Mouse (Mus musculus): Measurements from ENCODE around the gene Nsun6. TPM values are rescaled to one million over a fixed set of nuclear protein-coding genes. Genes with fewer than 3 reads are reported as not detected.

Nsun6 gene
- total and polyA plus RNA-seq, 3 experiments = 0.41 to 18.1 (median 11.5) TPM

DNA sequence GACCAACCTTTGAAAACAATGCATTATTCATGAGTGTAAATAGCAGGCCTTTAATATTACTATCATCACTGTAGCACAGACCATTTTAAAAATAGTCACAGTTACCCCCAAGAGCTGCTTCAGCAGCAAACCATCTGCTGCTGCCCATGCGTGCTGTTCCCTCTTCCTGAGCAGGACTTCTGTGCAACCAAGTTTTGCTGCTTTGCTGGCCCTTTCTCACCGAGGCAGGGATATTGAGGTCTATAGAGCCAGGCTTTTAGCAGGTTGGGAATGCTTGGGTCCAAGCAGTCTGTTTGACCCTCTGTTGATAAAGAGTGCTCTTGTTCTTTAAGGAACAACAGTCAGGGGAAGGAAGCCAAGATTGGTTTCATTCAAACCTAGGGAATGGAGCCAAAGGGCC, 10.6 kb upstream of the Nsun6 start:
- DNase-seq (ENCODE audit: low spot score) (no peak), ATAC-seq (ENCODE audit: extremely low read depth, insufficient number of reproducible peaks, low FRiP score, poor library complexity, severe bottlenecking) (no peak)
- Histone ChIP-seq H3K9me3 (replicated peaks) (no peaks in the 10 kb centered on the region), H3K36me3 (replicated peaks) (peaks cover 32% of the 10 kb centered on the region), H3K4me3 (ENCODE audit: low read depth, low read length) (no peak overlapping the region), H3K4me1 (ENCODE audit: insufficient read depth, low read depth, low read length) (peaks cover 2% of the 10 kb centered on the region; the same call in 1 of the 2 replicates), H3K27me3 (ENCODE audit: insufficient read depth, low read length) (no peaks in the 10 kb centered on the region)
- TF ChIP-seq POLR2AphosphoS5 (IDR thresholded peaks at IDR 0.05; ENCODE audit: insufficient replicate concordance, low read depth, low read length) = no peak
- no peak for TF ChIP-seq GATA2 (IDR thresholded peaks at IDR 0.05; ENCODE audit: borderline replicate concordance, low read depth, low read length)
- TF ChIP-seq TAL1 (conservative IDR thresholded peaks at IDR 0.05; ENCODE audit: low read depth, low read length) = no peak
- TF ChIP-seq CTCF (IDR thresholded peaks at IDR 0.05; ENCODE audit: low read depth, low read length) = no peak
- TF ChIP-seq GATA1 (IDR thresholded peaks at IDR 0.05; ENCODE audit: borderline replicate concordance, low read length) = no peak

DNA sequence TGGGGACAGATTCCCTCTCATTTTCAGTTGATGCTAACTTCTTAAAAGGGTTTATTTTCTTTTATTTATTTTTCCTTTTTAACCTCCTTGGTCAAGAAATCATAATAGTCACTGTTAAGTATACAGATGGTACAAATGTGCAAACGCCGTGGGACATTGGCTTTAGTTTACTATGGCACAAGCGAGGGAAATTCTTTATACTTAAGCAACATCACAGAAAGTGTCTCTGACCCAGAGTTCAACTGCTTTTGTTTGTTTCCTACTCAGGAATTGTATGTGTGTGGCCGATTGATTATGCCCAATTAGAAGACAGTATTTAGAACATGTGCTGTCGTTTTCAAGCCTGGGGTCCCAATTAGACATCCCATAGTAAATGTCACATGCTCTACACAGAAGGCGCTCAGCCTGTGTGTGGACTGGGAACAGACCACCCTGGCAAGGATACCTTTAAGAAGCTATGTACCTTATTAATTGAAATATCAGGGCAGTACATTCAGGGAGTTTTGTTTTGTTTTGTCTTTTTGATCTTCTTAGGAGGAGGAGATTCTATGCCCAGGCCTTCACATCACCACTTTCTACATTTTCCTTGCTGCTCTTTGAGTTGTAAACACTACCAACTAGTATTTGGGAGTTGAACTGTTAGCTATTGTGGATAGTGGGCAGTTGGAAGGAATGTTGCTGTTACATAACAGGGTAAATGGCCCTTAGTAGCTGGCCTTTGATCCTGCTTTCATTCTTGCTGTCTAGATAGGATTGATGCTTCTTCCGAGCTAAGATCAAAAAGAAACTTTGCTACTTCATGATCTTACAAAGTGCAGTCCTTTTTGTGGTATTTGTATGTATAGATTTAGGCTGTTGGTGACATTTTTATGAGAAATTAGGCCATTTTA, 9.8 kb upstream of the Nsun6 start:
- TF ChIP-seq TAL1 (conservative IDR thresholded peaks at IDR 0.05; ENCODE audit: low read depth, low read length) (no peak), POLR2AphosphoS5 (IDR thresholded peaks at IDR 0.05; ENCODE audit: insufficient replicate concordance, low read depth, low read length) (no peak), GATA1 (IDR thresholded peaks at IDR 0.05; ENCODE audit: borderline replicate concordance, low read length) (no peak), CTCF (IDR thresholded peaks at IDR 0.05; ENCODE audit: low read depth, low read length) (no peak), GATA2 (IDR thresholded peaks at IDR 0.05; ENCODE audit: borderline replicate concordance, low read depth, low read length) (no peak)
- ATAC-seq (ENCODE audit: extremely low read depth, insufficient number of reproducible peaks, low FRiP score, poor library complexity, severe bottlenecking) (no peak), DNase-seq (ENCODE audit: low spot score) (no peak)
- Histone ChIP-seq H3K4me3 (ENCODE audit: low read depth, low read length) (no peak overlapping the region), H3K9me3 (replicated peaks) (no peaks in the 10 kb centered on the region), H3K4me1 (ENCODE audit: insufficient read depth, low read depth, low read length) (peaks cover 2% of the 10 kb centered on the region; the same call in 1 of the 2 replicates), H3K36me3 (replicated peaks) (peaks cover 27% of the 10 kb centered on the region), H3K27me3 (ENCODE audit: insufficient read depth, low read length) (no peaks in the 10 kb centered on the region)

- Histone ChIP-seq H3K27me3 (ENCODE audit: insufficient read depth, low read length) (no peaks in the 10 kb centered on the region), H3K4me1 (ENCODE audit: insufficient read depth, low read depth, low read length) (peaks cover 2% of the 10 kb centered on the region; the same call in 1 of the 2 replicates), H3K9me3 (replicated peaks) (no peaks in the 10 kb centered on the region), H3K4me3 (ENCODE audit: low read depth, low read length) (no peak overlapping the region), H3K36me3 (replicated peaks) (peaks cover 26% of the 10 kb centered on the region)
- ATAC-seq (ENCODE audit: extremely low read depth, insufficient number of reproducible peaks, low FRiP score, poor library complexity, severe bottlenecking) (no peak), DNase-seq (ENCODE audit: low spot score) (no peak)
- TF ChIP-seq CTCF (IDR thresholded peaks at IDR 0.05; ENCODE audit: low read depth, low read length) = no peak
- no peak for TF ChIP-seq TAL1 (conservative IDR thresholded peaks at IDR 0.05; ENCODE audit: low read depth, low read length)
- no peak for TF ChIP-seq POLR2AphosphoS5 (IDR thresholded peaks at IDR 0.05; ENCODE audit: insufficient replicate concordance, low read depth, low read length)
- no peak for TF ChIP-seq GATA1 (IDR thresholded peaks at IDR 0.05; ENCODE audit: borderline replicate concordance, low read length)
- no peak for TF ChIP-seq GATA2 (IDR thresholded peaks at IDR 0.05; ENCODE audit: borderline replicate concordance, low read depth, low read length)
These were observed 8.9 kb upstream of the Nsun6 start for GRCm38 (mm10) chr2:15063815-15064214.

DNA sequence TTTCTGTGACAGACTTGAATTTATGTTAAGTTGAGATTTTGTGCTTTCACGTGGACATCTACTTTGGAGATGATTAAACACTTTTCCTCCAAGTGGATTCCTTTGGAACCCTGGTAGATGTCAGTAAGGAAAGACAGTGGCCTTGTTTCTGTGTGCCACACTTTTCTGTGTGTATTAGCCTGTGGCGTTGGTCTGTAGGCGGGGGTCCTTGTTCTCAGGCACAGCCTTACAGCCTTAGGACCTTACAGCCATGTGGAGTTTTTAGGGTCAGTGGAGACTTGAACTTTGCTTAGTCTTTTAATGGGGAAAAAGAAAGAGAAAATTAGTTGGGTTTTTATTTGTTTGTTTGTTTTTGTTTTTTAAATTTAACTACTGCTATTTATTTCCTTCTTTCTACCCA, 6.0 kb upstream of the Nsun6 start:
- Histone ChIP-seq H3K27me3 (ENCODE audit: insufficient read depth, low read length) (no peaks in the 10 kb centered on the region), H3K36me3 (replicated peaks) (peaks cover 12% of the 10 kb centered on the region), H3K4me1 (ENCODE audit: insufficient read depth, low read depth, low read length) (peaks cover 11% of the 10 kb centered on the region; the same call in 1 of the 2 replicates), H3K4me3 (ENCODE audit: low read depth, low read length) (no peak overlapping the region), H3K9me3 (replicated peaks) (no peaks in the 10 kb centered on the region)
- DNase-seq (ENCODE audit: low spot score) (no peak), ATAC-seq (ENCODE audit: extremely low read depth, insufficient number of reproducible peaks, low FRiP score, poor library complexity, severe bottlenecking) (no peak)
- TF ChIP-seq CTCF (IDR thresholded peaks at IDR 0.05; ENCODE audit: low read depth, low read length) (no peak), POLR2AphosphoS5 (IDR thresholded peaks at IDR 0.05; ENCODE audit: insufficient replicate concordance, low read depth, low read length) (no peak), GATA2 (IDR thresholded peaks at IDR 0.05; ENCODE audit: borderline replicate concordance, low read depth, low read length) (no peak), GATA1 (IDR thresholded peaks at IDR 0.05; ENCODE audit: borderline replicate concordance, low read length) (no peak), TAL1 (conservative IDR thresholded peaks at IDR 0.05; ENCODE audit: low read depth, low read length) (no peak)

GRCm38 (mm10) chr2:15058227-15058626, 3.4 kb upstream of the Nsun6 start:
- no peak overlapping the region for H3K4me3 ChIP-seq (ENCODE audit: low read depth, low read length)
- H3K4me1 ChIP-seq (ENCODE audit: insufficient read depth, low read depth, low read length) = peaks cover 19% of the 10 kb centered on the region
- no peaks in the 10 kb centered on the region for H3K9me3 ChIP-seq (replicated peaks)
- H3K36me3 ChIP-seq (replicated peaks) = peaks cover 9% of the 10 kb centered on the region
- TF ChIP-seq CTCF (IDR thresholded peaks at IDR 0.05; ENCODE audit: low read depth, low read length) (no peak), GATA1 (IDR thresholded peaks at IDR 0.05; ENCODE audit: borderline replicate concordance, low read length) (no peak), TAL1 (conservative IDR thresholded peaks at IDR 0.05; ENCODE audit: low read depth, low read length) (no peak), POLR2AphosphoS5 (IDR thresholded peaks at IDR 0.05; ENCODE audit: insufficient replicate concordance, low read depth, low read length) (no peak), GATA2 (IDR thresholded peaks at IDR 0.05; ENCODE audit: borderline replicate concordance, low read depth, low read length) (no peak)
- ATAC-seq (ENCODE audit: extremely low read depth, insufficient number of reproducible peaks, low FRiP score, poor library complexity, severe bottlenecking) (no peak), DNase-seq (ENCODE audit: low spot score) (no peak)
- H3K27me3 ChIP-seq (ENCODE audit: insufficient read depth, low read length) = no peaks in the 10 kb centered on the region

DNA sequence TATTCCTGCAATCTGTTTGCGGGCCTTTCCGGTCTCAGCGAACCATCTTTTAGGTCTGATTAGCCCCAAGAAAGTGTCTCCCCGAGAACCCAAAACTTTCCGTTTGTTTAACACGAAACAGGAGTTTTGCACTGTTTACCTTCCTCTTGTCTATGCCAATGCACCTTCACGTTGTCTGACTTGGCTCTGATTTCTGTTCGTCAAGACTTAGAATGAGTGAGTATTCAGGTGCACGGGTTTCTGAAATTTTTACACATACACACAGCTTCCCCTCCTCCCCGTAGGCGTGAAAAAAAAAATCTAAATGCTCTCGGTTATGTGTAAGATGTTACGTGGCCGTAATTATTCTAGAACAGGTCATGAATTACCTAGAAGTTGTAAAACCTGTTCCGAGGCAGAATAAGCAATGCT, 877 bp upstream of the Nsun6 start:
- no peaks in the 10 kb centered on the region for H3K27me3 ChIP-seq (ENCODE audit: insufficient read depth, low read length)
- no peak for DNase-seq (ENCODE audit: low spot score)
- no peak for ATAC-seq (ENCODE audit: extremely low read depth, insufficient number of reproducible peaks, low FRiP score, poor library complexity, severe bottlenecking)
- H3K36me3 ChIP-seq (replicated peaks) = peaks cover 4% of the 10 kb centered on the region
- H3K9me3 ChIP-seq (replicated peaks) = no peaks in the 10 kb centered on the region
- H3K4me1 ChIP-seq (ENCODE audit: insufficient read depth, low read depth, low read length) = peaks cover 19% of the 10 kb centered on the region
- TF ChIP-seq TAL1 (conservative IDR thresholded peaks at IDR 0.05; ENCODE audit: low read depth, low read length) (no peak), POLR2AphosphoS5 (IDR thresholded peaks at IDR 0.05; ENCODE audit: insufficient replicate concordance, low read depth, low read length) (no peak), GATA1 (IDR thresholded peaks at IDR 0.05; ENCODE audit: borderline replicate concordance, low read length) (no peak), CTCF (IDR thresholded peaks at IDR 0.05; ENCODE audit: low read depth, low read length) (no peak), GATA2 (IDR thresholded peaks at IDR 0.05; ENCODE audit: borderline replicate concordance, low read depth, low read length) (no peak)
- H3K4me3 ChIP-seq (ENCODE audit: low read depth, low read length) = peak overlapping the region; percentile 79
